Mouse (Mus musculus): ENCODE measurements around the gene Vpreb2.

- TF ChIP-seq CTCF (IDR thresholded peaks at IDR 0.05; ENCODE audit: low read depth, low read length) (no peak), POLR2A (IDR thresholded peaks at IDR 0.05; ENCODE audit: borderline replicate concordance, low read depth, low read length) (no peak)
Observed at GRCm38 (mm10) chr16:17933594-17934444, 46.4 kb upstream of the Vpreb2 start.

Data from bone marrow macrophage, adult 2 months (primary cell).